Mouse (Mus musculus): Measurements from ENCODE around the gene Pet100.
A peak's percentile ranks its signal among the peaks of the same experiment; 100 is the strongest.

Gene Pet100

GRCm38 (mm10) chr8:3626971-3627370 lies 5.6 kb downstream of the Pet100 start:
- no peak for DNase-seq

GRCm38 (mm10) chr8:3628014-3628413 lies 6.7 kb downstream of the Pet100 start:
- DNase-seq: peak; percentile 46

GRCm38 (mm10) chr8:3630647-3631477 lies 9.5 kb downstream of the Pet100 start, which contains the start of gene Stxbp2:
Gene Stxbp2, plus strand, starts transcription at chr8:3630955.
- DNase-seq: peak; percentile 92

GRCm38 (mm10) chr8:3631478-3631875 lies 10.1 kb downstream of the Pet100 start:
- DNase-seq: peak; percentile 37

- DNase-seq: peak; percentile 54
Measured at GRCm38 (mm10) chr8:3645804-3646203, 24.5 kb downstream of the Pet100 start.

- DNase-seq: no peak
Measured at GRCm38 (mm10) chr8:3646824-3647531, 25.6 kb downstream of the Pet100 start.

- no peak for DNase-seq
Measured at GRCm38 (mm10) chr8:3647561-3647960, 26.2 kb downstream of the Pet100 start.

- no peak for DNase-seq
Measured at GRCm38 (mm10) chr8:3648268-3648667, 26.9 kb downstream of the Pet100 start.

GRCm38 (mm10) chr8:3648990-3649389 lies 27.6 kb downstream of the Pet100 start:
- DNase-seq: no peak

GRCm38 (mm10) chr8:3652845-3653244 lies 31.5 kb downstream of the Pet100 start:
- DNase-seq: no peak

- DNase-seq: no peak
Measured at GRCm38 (mm10) chr8:3654726-3655508, 33.6 kb downstream of the Pet100 start.

GRCm38 (mm10) chr8:3655526-3655925 lies 34.2 kb downstream of the Pet100 start, which contains the start of gene Retn:
Gene Retn, plus strand, starts transcription at chr8:3655770.
- DNase-seq: no peak

- DNase-seq: no peak
Measured at GRCm38 (mm10) chr8:3656725-3657381, 35.5 kb downstream of the Pet100 start.

- DNase-seq: no peak
Measured at GRCm38 (mm10) chr8:3660889-3661288, 39.5 kb downstream of the Pet100 start.

- DNase-seq: no peak
Measured at GRCm38 (mm10) chr8:3664405-3664804, 43.1 kb downstream of the Pet100 start.

GRCm38 (mm10) chr8:3665507-3665906 lies 44.2 kb downstream of the Pet100 start, which contains the start of gene Mcemp1:
Gene Mcemp1, plus strand, starts transcription at chr8:3665754.
- no peak for DNase-seq

- DNase-seq: no peak
Measured at GRCm38 (mm10) chr8:3670388-3670787, 49.0 kb downstream of the Pet100 start.

- DNase-seq: peak; percentile 92
Measured at GRCm38 (mm10) chr8:3671980-3672491, 50.7 kb downstream of the Pet100 start, which contains the start of gene Fcor. Gene Fcor, minus strand, starts transcription at chr8:3672362.

GRCm38 (mm10) chr8:3674671-3675070 lies 53.3 kb downstream of the Pet100 start:
- no peak for DNase-seq
